Mouse (Mus musculus): ENCODE data around the gene St6galnac4.

- TF ChIP-seq CTCF (IDR thresholded peaks at IDR 0.05; ENCODE audit: extremely low read depth, insufficient read length, insufficient replicate concordance, low read depth, low read length) (no peak), POLR2A (IDR thresholded peaks at IDR 0.05; ENCODE audit: low read depth, low read length) (no peak)
Measured at GRCm38 (mm10) chr2:32553592-32554148, 33.2 kb upstream of the St6galnac4 start.
